Mouse (Mus musculus): ENCODE measurements at regions not wholly inside any gene's neighbourhood (a gene's known extent, or its start where the extent isn't known, plus 50 kb on each side); places are given as distances from the start of the nearest gene placed in this dataset.
"Not testable (repeated sequence)": the region's sequence is repeated elsewhere in the genome, so short reads cannot be mapped to it uniquely, and the experiment has no call there.

GRCm38 (mm10) chr10:126391770-126392169 lies 425.8 kb downstream of the Lrig3 start:
- DNase-seq: no peak
- intact Hi-C loops (cut with DNase I): no loop called here

- intact Hi-C loops (cut with DNase I): no loop called here
- DNase-seq: no peak
These were observed 420.5 kb downstream of the Lrig3 start for GRCm38 (mm10) chr10:126386430-126386829.

- intact Hi-C loops (cut with DNase I): no loop called here
- DNase-seq: no peak
These were observed 419.7 kb downstream of the Lrig3 start for GRCm38 (mm10) chr10:126385644-126386043.

GRCm38 (mm10) chr10:126380381-126380780 lies 414.4 kb downstream of the Lrig3 start:
- intact Hi-C loops (cut with DNase I): no loop called here
- DNase-seq: no peak

GRCm38 (mm10) chr10:126379239-126379638 lies 413.3 kb downstream of the Lrig3 start:
- no peak for DNase-seq
- intact Hi-C loops (cut with DNase I): no loop called here

- DNase-seq: no peak
- intact Hi-C loops (cut with DNase I): no loop called here
These were observed 407.9 kb downstream of the Lrig3 start for GRCm38 (mm10) chr10:126373906-126374305.

GRCm38 (mm10) chr10:126371881-126372280 lies 405.9 kb downstream of the Lrig3 start:
- intact Hi-C loops (cut with DNase I): no loop called here
- no peak for DNase-seq

GRCm38 (mm10) chr10:126349076-126349475 lies 383.1 kb downstream of the Lrig3 start:
- DNase-seq: no peak
- intact Hi-C loops (cut with DNase I): no loop called here

- no peak for DNase-seq
- intact Hi-C loops (cut with DNase I): no loop called here
These were observed 371.5 kb downstream of the Lrig3 start for GRCm38 (mm10) chr10:126337426-126337825.

- intact Hi-C loops (cut with DNase I): loop anchor here (5.0 kb wide), 1 partner anchor 166 kb away; no protein-coding TSS in a partner anchor
- no peak for DNase-seq
These were observed 367.8 kb downstream of the Lrig3 start for GRCm38 (mm10) chr10:126333786-126334185.

GRCm38 (mm10) chr10:126330305-126330969 lies 364.5 kb downstream of the Lrig3 start:
- peak; percentile 84 for DNase-seq
- intact Hi-C loops (cut with DNase I): loop anchor here (2.0 to 5.0 kb wide), 2 partner anchors 163 to 606 kb away; no protein-coding TSS in a partner anchor

GRCm38 (mm10) chr10:126320831-126321230 lies 354.9 kb downstream of the Lrig3 start:
- intact Hi-C loops (cut with DNase I): no loop called here
- DNase-seq: no peak

- intact Hi-C loops (cut with DNase I): no loop called here
- DNase-seq: no peak
These were observed 353.8 kb downstream of the Lrig3 start for GRCm38 (mm10) chr10:126319795-126320194.

- DNase-seq: no peak
- intact Hi-C loops (cut with DNase I): no loop called here
These were observed 334.0 kb downstream of the Lrig3 start for GRCm38 (mm10) chr10:126299962-126300361.

GRCm38 (mm10) chr10:126298211-126298610 lies 332.2 kb downstream of the Lrig3 start:
- intact Hi-C loops (cut with DNase I): no loop called here

GRCm38 (mm10) chr10:126295853-126296252 lies 329.9 kb downstream of the Lrig3 start:
- DNase-seq: no peak
- intact Hi-C loops (cut with DNase I): no loop called here

More at GRCm38 (mm10) chr10:126298211-126298610, 332.2 kb downstream of the Lrig3 start:
- no peak for DNase-seq

- peak in 1 of 2 experiments; percentile 15 for DNase-seq
- intact Hi-C loops (cut with DNase I): no loop called here
These were observed 325.8 kb downstream of the Lrig3 start for GRCm38 (mm10) chr10:126291765-126292164.

- DNase-seq; intact Hi-C loops (cut with DNase I): not testable (repeated sequence)
These were observed 319.1 kb downstream of the Lrig3 start for GRCm38 (mm10) chr10:126285096-126285495.

GRCm38 (mm10) chr10:126270376-126270775 lies 304.4 kb downstream of the Lrig3 start:
- intact Hi-C loops (cut with DNase I): no loop called here
- DNase-seq: no peak

- intact Hi-C loops (cut with DNase I): no loop called here
- no peak for DNase-seq
These were observed 301.5 kb downstream of the Lrig3 start for GRCm38 (mm10) chr10:126267321-126267998.

GRCm38 (mm10) chr10:126257171-126257570 lies 291.2 kb downstream of the Lrig3 start:
- intact Hi-C loops (cut with DNase I): no loop called here
- DNase-seq: no peak

GRCm38 (mm10) chr10:126254198-126254597 lies 288.2 kb downstream of the Lrig3 start:
- DNase-seq: no peak
- intact Hi-C loops (cut with DNase I): no loop called here
